Mouse (Mus musculus): ENCODE measurements around the gene Tbl1x.
"Not testable (repeated sequence)": the region's sequence is repeated elsewhere in the genome, so short reads cannot be mapped to it uniquely, and the experiment has no call there.

The Tbl1x gene

DNA sequence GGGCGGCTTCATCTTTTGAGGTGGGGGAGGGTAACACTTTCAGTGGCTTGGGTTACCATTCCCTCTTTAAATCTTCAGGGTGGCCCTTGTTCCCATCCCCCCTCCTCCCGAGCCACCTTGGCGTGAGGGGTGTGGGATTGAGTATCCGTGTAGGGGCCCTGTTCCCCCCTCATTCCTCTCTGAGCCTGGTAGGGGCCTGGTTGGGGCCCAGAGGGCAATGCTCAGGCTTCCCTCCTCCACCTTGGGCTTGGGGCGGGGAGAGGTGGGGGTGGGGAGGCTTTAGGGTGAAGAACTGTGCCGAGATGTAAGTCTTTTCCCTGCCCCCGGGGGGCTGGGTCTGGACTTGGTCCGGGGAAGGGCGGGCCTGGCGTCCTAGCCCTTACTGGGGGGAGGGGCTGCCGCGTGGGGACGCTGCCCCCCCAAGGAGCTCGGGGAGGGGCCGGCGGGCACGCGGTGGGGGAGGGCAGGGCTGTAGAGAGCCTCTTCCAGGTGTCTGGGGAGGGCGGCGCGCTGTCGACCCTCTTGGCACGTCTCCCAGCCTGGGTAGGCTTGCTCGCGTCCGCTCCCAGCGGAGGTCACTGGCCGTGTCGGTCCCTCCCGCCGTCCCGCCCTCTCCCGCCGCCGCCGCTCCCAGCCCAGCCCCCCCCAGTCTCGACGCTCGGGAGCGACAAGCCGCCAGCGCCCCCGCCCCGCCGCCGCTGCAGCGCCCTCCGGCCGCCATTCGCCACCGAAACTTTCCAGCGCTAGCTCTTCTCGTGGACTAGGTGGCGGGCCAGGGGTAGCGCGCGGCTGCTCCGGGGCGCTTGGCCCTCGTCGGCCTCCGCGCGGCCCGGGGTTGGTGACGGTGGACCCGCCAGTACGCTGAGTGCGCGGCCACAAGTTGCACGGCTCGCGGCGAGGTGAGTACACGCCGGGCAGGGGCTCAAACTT is at the start of gene Tbl1x:
Tbl1x (plus strand) TSS at position 643 of the 930 bp plus-strand sequence.
- DNase-seq: peak; percentile 69 to 80

DNA sequence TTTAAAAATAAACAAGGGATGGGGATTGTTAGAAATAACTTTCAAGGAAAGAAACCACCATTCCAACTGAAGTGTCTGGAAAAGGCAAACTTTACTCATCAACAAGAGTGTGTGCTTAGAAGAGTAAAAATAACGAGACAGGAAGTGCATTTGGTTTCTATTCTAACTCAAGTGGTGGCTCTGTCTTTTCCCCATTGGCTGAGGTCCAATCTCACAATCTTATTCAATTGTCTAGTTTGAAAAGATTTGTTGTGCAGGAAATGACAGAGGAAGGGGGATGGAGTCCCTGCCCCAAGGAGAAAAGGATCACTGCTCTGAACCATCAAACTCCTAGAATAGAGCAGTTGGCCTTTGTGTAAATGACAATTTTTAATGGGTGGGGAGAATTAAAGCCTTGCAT is 41.6 kb upstream of the Tbl1x start:
- no peak for DNase-seq

DNA sequence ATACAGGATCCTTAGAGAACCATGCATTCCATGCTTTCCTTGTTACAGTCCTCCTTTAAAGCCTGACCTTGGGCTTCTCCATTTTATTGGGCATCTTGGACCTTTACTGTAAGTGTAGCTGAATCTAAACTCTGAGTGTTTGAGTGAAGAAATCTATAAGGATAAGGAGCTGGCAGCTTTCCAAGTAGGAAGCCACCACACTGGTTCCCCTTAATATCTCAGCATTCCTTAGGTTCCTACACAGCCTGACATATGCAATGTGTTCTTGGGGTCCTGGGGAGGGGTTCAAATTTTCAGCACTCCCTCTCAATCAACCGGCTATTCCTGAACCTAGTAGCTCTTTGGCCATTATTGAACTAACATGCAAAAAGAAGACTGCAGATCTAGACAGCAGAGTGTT is 38.0 kb upstream of the Tbl1x start:
- DNase-seq: no peak

DNA sequence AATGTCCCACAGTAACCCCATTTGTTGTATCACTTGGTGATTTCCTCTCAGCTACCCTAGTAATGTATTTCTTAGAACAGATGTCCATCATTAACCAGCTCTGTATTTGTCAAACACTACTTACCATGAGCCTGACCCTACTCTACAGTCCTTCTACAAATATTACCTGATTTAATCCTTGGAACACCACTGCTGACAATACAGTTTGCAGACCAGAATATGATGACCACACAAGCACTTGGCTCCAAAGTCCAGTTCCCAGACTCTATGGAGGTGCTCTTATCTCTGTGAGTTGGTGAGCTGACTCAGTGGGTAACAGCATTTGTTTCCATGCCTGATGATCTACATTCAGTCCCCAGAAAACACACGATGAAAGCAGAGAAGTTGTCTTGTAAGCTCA is 37.3 kb upstream of the Tbl1x start:
- no peak for DNase-seq

DNA sequence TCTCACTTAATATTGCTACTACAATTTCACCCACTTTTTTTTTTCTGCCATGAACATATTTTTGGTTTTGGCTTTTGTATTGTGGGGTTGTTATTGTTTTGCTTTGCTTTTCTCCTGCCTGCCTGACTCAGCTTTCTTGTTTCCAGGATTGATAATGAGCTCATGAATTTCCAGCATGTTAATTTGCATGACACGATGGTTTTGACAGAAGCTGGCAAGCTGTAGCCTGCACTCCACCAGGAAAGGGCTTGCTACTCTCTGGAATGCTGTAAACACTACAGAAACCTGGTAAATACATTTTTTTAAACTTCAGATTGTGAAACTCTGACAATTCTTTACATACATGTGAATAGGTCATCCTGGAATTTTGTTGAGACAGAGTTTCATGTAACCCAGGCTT is 36.3 kb upstream of the Tbl1x start:
- peak in 1 of 2 experiments; percentile 19 for DNase-seq

DNA sequence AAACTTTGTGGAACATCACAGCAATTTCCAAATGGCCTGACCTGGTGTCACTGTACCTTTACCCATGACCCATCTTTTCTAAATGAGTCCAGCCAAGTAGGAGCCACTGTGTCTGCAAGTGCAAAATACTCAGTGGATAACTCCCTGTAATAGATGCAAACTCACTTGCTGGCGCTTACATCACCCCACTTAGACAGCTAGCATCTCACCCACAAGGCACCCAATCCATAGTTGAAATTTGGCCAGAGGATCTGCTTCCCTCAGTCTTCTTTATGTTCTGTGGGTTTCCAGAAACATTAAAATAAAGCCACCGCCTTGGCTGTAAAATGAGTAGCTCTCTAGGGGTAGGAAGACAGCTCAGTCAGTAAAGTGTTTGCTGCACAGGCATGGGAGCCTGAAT is 33.3 kb upstream of the Tbl1x start:
- DNase-seq: no peak

DNA sequence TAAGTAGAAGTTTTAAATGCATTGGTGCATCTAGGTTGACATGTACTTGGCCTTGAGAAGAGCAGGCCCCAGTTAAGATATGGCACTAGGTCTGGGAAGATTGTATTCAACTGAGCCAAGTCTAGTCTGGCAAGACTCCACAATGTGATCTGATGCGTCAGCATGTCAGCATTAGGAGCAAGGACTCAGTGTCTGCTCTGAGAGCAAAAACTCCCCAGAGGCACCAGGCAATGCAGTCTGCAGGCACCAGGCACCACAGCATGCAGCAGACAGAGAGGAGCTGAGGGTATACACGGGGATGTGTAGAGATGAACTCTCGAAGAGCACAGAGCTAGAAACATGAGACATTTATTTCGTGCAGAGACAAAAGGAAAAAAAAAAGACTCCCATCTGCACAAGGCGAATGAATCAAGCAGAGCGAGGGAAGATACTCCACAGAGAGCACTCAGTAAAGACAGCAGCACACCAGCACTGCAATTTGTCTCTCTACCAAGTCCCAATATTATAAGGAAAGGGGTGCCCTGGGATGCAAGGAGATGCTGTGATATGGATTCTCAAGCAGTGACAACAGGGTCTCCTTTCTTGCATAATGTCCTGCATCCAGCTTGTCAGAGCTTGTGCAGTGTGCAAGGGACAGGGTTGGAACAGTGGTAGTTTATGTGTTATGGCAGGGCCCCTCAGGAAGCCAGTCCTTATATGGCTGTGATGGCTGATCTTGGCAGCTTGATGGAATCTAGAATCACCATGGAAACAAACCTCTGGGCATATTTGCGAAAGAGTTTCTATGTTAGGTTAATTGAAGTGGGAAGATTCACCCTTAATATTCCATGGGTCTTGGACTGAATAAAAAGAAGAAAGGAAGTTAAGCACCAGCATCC is 22.7 kb upstream of the Tbl1x start:
- peak; percentile 22 for DNase-seq

DNA sequence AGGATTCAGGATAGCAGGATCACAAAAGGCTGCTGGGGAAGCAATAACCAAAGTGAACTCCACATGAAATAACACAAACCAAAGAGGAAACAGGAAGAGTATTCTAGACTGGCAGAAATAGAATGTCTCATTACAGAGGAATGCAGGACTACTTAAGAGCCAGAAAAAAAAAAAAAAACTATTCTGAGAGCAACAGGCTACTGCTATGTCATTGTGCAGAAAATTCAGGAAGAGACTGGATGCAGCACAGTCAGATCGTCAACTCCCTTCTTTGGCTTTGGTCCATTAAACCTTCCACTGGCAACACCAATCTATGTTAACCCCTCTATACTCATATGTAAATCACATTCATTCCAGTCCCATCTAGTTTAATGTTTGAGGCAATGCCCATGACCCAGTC is 20.7 kb upstream of the Tbl1x start:
- no peak for DNase-seq

DNA sequence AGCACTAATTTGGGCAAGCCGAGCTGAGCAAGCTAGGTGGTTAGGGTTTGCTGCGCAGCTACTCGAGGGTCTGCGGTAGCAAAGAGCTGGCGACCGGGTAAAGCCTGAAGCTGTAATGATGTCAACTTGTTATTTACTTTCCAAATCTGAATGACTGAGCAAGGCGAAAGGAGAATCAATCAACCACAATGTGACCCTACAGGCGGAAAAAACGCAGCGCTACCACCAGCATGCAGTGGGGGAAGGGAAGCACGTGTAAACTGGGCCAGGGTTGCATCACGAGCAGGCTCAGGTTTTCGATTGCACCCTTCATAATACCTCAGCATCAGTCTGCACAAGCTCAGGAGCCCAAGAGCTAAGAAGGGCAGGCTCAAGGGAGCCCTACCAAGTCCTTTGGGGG is 1.7 kb upstream of the Tbl1x start:
- DNase-seq: peak; percentile 84 to 89

DNA sequence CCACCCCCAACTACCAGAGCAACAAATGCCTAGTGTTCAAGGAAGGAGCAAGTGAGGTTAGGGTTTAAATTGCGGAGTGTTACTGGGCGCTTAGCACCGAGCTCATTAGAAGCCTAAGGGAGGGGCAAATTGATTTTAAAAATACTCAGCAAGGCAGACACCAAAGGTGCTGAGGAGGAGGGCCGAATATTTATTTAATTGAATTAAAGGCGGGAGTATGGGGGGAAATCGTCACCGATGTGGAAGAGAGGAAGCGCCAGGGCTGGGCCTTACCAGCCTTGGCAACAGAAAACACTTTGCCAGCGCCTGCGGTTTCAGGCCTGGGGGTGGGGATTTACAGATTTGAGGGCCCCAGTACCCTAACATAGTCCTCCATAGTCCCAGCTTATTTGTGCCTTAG is 1.0 kb upstream of the Tbl1x start:
- DNase-seq: peak; percentile 39 to 45

DNA sequence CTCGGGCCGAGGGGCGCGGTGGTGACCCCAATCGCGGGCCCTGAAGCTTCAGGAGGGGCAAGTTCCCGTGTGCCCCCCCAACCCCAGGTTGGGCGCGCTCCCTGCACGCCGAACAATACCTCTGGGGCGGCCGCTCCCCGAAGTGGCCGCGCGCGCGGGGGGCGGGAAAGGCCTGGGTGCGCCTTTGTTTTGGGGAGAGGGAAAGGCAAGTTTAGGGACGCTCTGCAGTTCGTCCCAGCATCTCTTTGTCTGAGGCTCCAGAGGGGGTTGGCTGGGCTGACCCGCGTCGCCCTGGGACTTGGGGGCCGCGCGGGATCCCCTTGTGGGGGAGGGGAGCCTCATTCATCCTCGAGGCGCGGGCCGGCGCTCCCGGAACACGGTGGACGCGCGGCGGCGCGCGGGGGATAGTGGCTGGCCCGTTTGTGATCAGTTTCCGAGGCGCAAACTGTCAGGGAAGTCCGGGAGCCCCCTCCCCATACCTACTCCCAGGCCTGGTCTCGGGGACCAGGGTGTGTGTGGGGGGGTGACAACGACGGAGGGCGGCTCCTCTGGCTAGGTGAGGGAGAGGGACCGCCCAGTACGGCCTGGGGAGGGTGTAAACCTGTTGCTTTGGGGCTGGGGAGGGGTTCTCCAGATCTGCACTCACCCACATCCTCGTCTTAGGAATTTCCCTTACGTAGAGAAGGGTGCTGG is 634 bp downstream of the Tbl1x start:
- DNase-seq: peak; percentile 45 to 50

DNA sequence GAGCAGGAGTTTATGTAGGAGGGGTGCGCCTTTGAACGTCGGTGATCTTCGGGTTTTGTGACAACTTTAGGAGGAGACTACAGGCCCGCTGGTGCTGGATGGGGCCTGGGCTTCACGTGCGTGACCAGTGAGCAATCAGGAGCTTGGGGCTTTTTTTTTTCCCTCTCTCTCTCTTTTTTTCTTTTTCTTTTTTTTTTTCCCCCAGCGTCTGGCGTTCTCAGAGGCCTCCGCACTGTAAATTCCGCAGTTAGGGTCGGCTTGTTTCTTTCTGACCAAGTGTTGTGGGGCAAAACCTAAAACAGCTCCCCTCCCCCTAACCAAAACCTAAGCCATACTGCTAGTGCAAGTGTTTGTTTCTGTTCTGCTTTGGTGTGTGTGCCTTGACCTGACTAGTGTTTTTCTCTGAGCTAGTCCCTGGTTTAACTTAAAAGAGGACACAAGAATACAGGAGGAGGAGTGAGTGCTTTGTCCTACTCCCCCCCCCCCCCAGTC is 1.2 kb downstream of the Tbl1x start:
- no peak for DNase-seq

DNA sequence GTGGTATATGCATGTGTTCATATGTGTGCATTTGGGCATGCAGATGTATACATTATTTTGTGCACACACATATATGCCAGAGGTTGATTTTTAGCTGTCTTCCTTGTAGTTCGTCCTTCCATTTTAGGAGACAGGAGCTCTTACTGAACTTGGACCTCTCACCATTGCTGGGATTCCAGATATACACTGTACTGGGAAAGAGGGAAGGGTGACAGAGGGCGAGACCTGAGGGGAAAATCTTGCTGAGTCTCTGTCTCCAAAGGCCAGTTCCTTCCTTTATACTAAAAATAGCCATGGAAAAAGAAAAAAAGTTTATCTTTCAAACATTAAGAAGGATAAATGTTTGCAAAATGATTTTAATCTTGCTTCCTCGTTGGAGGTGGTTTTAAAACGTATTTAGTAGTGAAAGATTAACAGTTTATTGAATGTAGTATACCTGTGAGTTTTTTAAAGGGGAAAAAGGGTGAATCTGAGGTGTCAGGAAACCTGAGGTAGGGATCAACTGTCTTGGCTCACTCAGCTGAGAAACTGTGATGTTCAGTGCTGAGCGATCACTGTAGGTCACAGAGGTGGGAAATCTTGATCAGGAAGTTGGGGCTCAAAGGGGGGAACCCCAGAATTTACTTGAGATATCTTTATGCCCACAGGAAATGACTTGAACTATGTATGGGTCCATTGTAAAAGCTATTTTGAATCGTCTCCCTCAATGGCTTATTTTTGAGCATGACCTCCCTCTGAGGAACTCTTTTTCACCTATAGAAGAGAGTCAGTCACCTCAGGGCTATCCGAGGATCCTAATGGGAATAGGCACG is 6.7 kb downstream of the Tbl1x start:
- DNase-seq: no peak

DNA sequence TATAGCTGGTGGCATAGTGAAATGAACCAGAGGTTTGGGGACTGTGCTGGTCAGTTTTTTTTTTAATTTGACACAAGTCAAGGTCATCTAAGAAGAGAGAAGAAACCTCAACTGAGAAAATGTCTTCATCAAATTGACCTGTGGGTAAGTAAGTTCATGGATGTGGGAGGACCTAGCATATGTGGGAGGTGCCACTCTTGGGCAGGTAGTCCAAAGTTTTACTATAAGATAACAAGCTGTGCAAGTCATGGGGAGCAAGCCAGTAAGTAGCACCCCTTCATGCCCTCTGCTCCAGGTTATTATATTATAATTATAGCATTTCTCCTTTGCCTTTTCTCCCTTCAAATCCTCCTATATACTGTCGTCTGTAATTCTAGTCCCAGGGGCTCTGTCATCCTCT is 8.1 kb downstream of the Tbl1x start:
- DNase-seq: no peak

DNA sequence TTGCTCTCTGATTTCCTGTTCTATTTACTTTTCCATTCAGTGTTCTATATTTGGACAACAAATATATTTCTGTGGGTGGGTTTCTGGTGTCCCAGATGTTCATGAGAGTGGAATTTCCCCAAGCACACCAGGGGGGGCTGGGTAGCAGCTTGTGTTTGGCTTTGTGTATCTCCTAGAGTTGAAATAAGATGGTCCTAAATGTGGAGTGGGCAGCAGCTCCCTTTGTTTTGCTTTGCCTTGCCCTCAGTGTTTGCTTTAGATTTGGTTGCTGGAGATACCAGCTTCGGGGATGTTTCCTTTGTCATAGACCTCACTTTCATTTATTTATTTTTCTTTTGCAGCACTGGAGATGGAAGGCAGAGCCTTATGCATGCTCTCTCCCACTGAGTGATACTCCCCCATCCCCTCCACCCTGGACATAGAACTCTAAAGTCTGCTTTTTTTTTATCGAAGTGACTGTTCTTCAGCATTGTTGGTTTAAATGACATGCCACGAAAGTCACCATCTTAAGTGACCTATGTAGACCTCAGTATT is 12.1 kb downstream of the Tbl1x start:
- DNase-seq: no peak

DNA sequence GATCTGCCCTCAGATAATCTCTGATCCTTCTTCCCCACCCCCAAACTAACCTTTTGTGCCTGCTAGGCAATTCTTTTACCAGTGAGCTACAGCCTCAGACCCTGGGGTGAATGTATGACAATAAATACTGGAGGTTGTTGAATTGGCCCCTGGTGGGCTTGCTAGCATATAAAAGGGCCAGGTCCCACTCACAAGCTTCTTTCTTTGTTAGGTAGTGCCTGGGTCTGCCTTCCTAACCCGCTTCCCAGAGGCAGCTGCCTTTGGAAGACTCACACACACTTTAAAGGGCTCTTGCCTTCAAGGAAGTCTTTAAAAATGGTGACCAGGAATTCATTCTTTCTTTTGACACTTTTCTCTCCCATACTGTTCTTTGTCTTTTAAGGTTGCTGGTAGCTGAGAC is 14.4 kb downstream of the Tbl1x start:
- no peak for DNase-seq

DNA sequence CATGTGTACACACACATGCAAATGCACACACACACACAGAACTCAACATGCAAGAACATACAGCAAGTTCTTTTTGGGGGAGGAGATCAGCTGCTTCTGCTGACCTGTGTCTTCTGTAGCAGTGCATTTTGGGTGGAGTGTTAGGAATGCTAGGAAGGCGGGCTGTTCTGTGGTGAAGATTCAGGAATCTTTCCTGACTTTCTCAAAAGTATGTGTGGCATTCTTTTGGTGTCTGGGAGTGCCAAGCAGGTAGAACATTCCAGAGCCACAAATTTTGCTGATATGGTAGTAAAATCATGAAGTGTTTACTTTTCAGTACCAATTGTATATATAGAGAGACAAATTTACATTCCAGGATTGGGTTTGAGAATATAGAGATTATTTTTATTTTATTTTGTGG is 17.6 kb downstream of the Tbl1x start:
- no peak for DNase-seq

DNA sequence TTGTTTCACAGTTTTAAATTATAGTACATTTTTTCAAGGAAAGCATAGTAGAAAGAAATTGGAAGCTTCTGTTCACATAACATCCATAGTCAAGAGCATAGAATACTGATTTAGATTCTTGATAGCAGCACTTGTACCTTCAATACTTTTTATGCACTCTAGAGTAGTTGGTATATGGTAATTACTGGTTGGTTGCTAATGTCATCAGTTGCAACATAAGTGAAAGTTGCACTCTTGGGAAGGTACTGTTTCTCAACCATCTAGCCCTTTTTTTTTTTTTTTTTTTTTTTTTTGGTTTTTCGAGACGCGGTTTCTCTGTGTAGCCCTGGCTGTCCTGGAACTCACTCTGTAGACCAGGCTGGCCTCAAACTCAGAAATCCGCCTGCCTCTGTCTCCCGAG is 20.2 kb downstream of the Tbl1x start:
- DNase-seq: no peak

DNA sequence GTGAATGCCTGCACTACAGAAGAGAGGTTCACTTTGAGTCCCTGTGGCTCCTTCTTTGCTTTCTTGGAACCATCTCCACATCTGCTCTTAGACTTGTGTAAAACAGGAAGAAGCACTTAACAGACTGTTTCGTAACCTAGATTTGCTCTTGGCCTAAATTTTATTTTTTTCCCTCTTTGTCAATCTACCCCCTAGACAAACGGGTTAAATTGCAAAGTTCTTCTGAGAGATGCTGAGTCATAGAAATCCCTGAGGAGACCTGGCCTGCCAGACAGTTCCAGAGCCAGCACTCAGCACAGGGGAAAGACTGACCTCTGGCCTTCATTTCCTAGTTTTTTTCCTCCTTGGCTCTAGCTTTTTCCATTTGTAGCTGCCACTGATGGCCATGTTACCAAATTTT is 23.1 kb downstream of the Tbl1x start:
- no peak for DNase-seq

DNA sequence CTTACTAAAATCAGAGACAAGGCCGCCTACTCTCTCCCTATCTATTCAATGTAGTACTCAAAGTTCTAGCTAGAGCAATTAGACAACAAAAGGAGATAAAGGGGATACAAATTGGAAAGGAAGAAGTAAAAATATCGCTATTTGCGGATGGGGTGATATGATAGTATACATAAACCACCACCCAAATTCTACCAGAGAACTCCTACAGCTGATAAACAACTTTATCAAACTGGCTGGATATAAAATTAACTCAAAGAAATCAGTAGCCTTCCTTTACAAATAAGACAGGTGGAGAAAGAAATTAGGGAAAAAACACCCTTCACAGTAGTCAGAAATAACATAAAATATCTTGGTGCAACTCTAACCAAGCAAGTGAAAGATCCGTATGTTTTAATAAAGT is 29.0 kb downstream of the Tbl1x start:
- DNase-seq: not testable (repeated sequence)

DNA sequence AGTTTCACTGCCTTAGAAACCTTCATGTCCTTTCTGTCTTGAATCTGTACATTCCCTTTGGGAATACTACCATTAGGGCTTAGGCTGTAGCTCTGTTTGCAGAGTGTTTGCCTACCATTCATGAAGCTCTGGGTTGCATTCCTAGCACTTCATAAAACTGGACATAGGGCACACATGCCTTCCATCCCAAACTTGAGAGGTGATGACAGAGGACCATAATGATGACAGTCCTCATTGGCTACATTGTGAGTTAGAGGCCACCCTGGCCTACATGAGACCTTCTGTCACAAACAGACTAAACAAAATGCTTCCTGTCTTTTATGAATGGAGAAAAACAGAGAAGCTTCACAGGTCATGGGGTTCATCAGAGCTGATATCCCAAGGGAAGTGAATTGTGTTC is 33.2 kb downstream of the Tbl1x start:
- DNase-seq: no peak

DNA sequence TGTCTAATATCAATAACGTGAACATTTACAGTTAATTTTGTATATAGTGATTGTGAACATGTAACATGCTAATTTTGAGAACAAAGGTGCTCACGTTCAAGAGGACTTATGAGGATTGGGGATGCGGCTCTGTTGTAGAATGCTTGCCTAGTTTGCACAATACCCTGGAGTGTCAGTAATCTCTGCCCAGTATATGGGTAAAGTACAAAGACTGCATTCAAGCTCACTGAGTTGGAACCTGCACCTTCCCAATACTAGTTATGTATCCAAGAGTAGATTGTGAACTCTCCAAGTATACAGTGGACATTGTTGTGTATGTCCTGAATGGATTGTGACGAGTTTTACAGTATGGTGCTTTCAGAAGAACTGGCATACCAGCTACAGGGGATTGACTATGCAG is 33.7 kb downstream of the Tbl1x start:
- DNase-seq: no peak
